Mouse (Mus musculus) spleen, adult 2 months (tissue): ENCODE measurements at regions not wholly inside any gene's neighbourhood (a gene's known extent, or its start where the extent isn't known, plus 50 kb on each side); places are given as distances from the start of the nearest gene placed in this dataset.

Experiments
- CTCF ChIP-seq: fragments of 200-500 bp; IDR thresholded peaks from 2 replicates; pipeline ENCODE4 v1.5.1; 2011; ENCODE audit warnings: mild to moderate bottlenecking, inconsistent platforms; ENCODE audit not compliant: insufficient read depth, insufficient read length, insufficient replicate concordance; ENCODE audit errors: extremely low read depth
- POLR2A ChIP-seq: fragments of 200-500 bp; IDR thresholded peaks from 2 replicates; pipeline ENCODE4 v1.6.1; 2011; ENCODE audit warnings: low read depth, low read length, inconsistent platforms

- TF ChIP-seq POLR2A: no peak
- no peak for TF ChIP-seq CTCF
Measured at GRCm38 (mm10) chr9:60948531-60949070, 154.3 kb downstream of the Uaca start.
